ENCODE assay signal across 8 mouse cellular contexts in the genomic region with DNA sequence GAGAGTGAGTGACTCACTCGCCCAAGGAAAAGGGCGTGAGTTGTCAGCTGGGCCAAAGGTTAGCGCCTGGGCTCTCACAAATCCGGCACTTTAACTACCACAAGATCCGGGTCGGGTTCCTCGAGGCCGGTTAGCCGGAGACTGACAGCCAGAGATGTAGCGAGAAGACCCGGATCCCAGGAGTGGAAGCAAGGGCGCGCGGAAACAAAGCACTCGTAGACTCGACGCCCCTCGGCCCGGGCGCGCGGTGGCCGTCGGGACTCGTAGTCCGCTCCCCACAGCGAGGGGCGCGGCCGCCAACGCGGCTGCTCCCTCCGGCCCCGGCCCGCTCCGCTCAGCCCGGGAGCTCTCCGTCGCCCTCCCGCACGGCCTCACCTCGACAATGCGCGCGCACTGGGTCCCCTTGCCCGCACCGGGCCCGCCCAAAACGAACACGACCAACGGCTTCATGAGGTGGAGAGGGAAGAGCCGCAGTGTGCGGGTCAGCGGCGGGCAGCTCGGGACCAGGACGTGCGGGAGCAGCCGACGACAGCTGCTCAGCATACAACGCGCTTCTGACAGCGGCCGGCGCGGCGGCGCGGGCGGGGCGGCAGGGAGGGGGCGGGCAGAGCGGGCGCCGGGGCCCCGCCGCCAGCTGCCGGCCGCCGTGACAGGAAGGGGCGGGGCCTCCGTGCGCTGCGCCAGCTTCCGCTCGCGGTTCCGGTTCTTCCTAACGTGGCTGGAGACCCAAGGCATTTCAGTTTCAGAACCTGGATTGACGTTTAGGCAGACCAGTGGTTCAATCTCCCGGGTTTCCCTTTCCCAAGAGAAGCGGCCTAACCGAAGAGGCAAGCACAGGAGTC. TPM values are rescaled to one million over a fixed set of nuclear protein-coding genes. Genes with fewer than 3 reads are reported as not detected.
DNase-seq lines count a peak whose midpoint lies in the region; ATAC-seq and TF ChIP-seq lines count a peak whose summit lies in the region.

Gene Cmpk1, minus strand, starts transcription at position 651 of the 842 bp plus-strand sequence.

- peak within 1 kb of the TSS; percentile 93 for H3K9ac ChIP-seq in lung, embryonic 15.5 days

- no peaks in the 10 kb centered on the region for H3K9me3 ChIP-seq in hindbrain, embryonic 10.5 days
- H3K9me3 ChIP-seq in lung, embryonic 15.5 days: no peaks in the 10 kb centered on the region

- H3K4me1 ChIP-seq in hindbrain, embryonic 10.5 days (replicated peaks): peaks cover 17% of the 10 kb centered on the region
- H3K4me1 ChIP-seq in lung, embryonic 15.5 days: peaks cover 14% of the 10 kb centered on the region; the same call in 1 of the 2 replicates
- no peaks in the 10 kb centered on the region; the same call in 1 of the 2 replicates for H3K4me1 ChIP-seq in thymus, adult 2 months (replicated peaks; ENCODE audit: control insufficient read depth, insufficient read depth, low read length)

- peak within 1 kb of the TSS; percentile 79 for H3K4me3 ChIP-seq in hindbrain, embryonic 10.5 days
- H3K4me3 ChIP-seq in lung, embryonic 15.5 days: peak within 1 kb of the TSS; percentile 97
- peak within 1 kb of the TSS; percentile 95 for H3K4me3 ChIP-seq in thymus, adult 2 months (ENCODE audit: control insufficient read depth, insufficient read depth, low read length)

- no peaks in the 10 kb centered on the region for H3K36me3 ChIP-seq in hindbrain, embryonic 10.5 days
- H3K36me3 ChIP-seq in lung, embryonic 15.5 days: no peaks in the 10 kb centered on the region
- H3K36me3 ChIP-seq in thymus, adult 2 months (ENCODE audit: control insufficient read depth, insufficient read depth, low read length): no peaks in the 10 kb centered on the region

- TF ChIP-seq CTCF in thymus, adult 2 months (IDR thresholded peaks at IDR 0.05; ENCODE audit: borderline replicate concordance, control insufficient read depth, extremely low read depth, insufficient read depth, low read length, poor library complexity): 0 out of 2 replicates have a peak, but pooled peaks have one; percentile 8

- TF ChIP-seq POLR2A in thymus, adult 2 months (IDR thresholded peaks at IDR 0.05; ENCODE audit: control insufficient read depth, extremely low read depth, insufficient read depth, low read length, poor library complexity): peak; percentile 67

- peak; percentile 97 for ATAC-seq in lung, embryonic 15.5 days (ENCODE audit: borderline replicate concordance, extremely low read depth, low FRiP score, low TSS enrichment)

- under 1% methylated on average over 93 of the region's 93 CpGs for WGBS in hindbrain, embryonic 10.5 days
- under 1% methylated on average over 80 of the region's 93 CpGs for WGBS in lung, embryonic 15.5 days
- under 1% methylated on average over 93 of the region's 93 CpGs for WGBS in thymus, adult 2 months

- DNase-seq in Muller cell, postnatal 12 days (ENCODE audit: inconsistent ontology term): peak; percentile 90
- DNase-seq in cerebellum, adult 9-10 months: peak; percentile 80
- DNase-seq in frontal cortex, adult 2 months (ENCODE audit: extremely low spot score in 1 of 2, low spot score in 1 of 2): peak; percentile 63 to 86
- DNase-seq in hindbrain, embryonic 10.5 days (ENCODE audit: low spot score): peak; percentile 85
- DNase-seq in layer of hippocampus, adult 9-10 months (ENCODE audit: low spot score): peak; percentile 43
- DNase-seq in ovary, adult 18-20 months (ENCODE audit: low spot score): peak; percentile 64
- peak; percentile 81 for DNase-seq in thymus, adult 2 months

- peak within 1 kb of the TSS; percentile 77 for H3K4me2 ChIP-seq in lung, embryonic 15.5 days

- H3K27me3 ChIP-seq in hindbrain, embryonic 10.5 days (ENCODE audit: insufficient read depth, poor library complexity, severe bottlenecking): 0 out of 2 replicates have a peak, but pooled peaks cover 5% of the 10 kb centered on the region
- no peaks in the 10 kb centered on the region; the same call in 1 of the 2 replicates for H3K27me3 ChIP-seq in lung, embryonic 15.5 days
- H3K27me3 ChIP-seq in thymus, adult 2 months (ENCODE audit: control insufficient read depth, insufficient read depth, low read length): no peaks in the 10 kb centered on the region

- H3K27ac ChIP-seq in hindbrain, embryonic 10.5 days: peak within 1 kb of the TSS; percentile 98
- H3K27ac ChIP-seq in lung, embryonic 15.5 days: peak within 1 kb of the TSS; percentile 100
- peak within 1 kb of the TSS; percentile 86 for H3K27ac ChIP-seq in thymus, adult 2 months (ENCODE audit: control insufficient read depth, insufficient read depth, low read length)

RNA-seq across cellular contexts. Expression of gene Cmpk1, which starts in this region (rescaled TPM):
- 53.5 and 60.1 TPM in 2 replicates for polyA plus RNA-seq in frontal cortex, adult 2 months (2012; rRNA removed)
- 88.0 and 91.2 TPM in 2 replicates for polyA plus RNA-seq in hindbrain, embryonic 10.5 days (2016; fragmentation: Nextera tagmentation; extraction: Ambion mirVana)
- polyA plus RNA-seq in lung, embryonic 15.5 days (2015; fragmentation: Nextera tagmentation; extraction: Ambion mirVana): 106 and 113 TPM in 2 replicates
- 17.7 and 20.1 TPM in 2 replicates for polyA plus RNA-seq in thymus, adult 2 months (2012; rRNA removed)

Comparison
In these comparisons a context has a peak if more than half of its experiments do, and no peak if none do; other contexts are left out.
1. Peak in every context shown above with its lines: DNase-seq, ATAC-seq, H3K4me3 ChIP-seq and H3K27ac ChIP-seq.